Mouse (Mus musculus) liver, adult 2 months (tissue): ENCODE data around the gene 4930563M21Rik.
A peak's percentile ranks its signal among the peaks of the same experiment; 100 is the strongest.

Experiments
- CTCF ChIP-seq: fragments of 200-500 bp; IDR thresholded peaks from 2 replicates; pipeline ENCODE4 v1.5.1; 2011; ENCODE audit warnings: low read depth, low read length, control low read depth
- POLR2A ChIP-seq: fragments of 200-500 bp; IDR thresholded peaks from 2 replicates; pipeline ENCODE4 v1.6.1; 2011; ENCODE audit warnings: low read length, control low read depth; ENCODE audit not compliant: insufficient read depth; ENCODE audit errors: extremely low read depth

GRCm38 (mm10) chr9:55937664-55938617 is 72.4 kb downstream of the 4930563M21Rik start, which contains the start of gene Scaper:
- TF ChIP-seq POLR2A (0 out of 2 replicates have a peak, but pooled peaks have one; percentile 20), CTCF (peak; percentile 16; the same call in 1 of the 2 replicates)
